Mouse (Mus musculus) erythroblast, embryonic 14.5 days (primary cell): ENCODE measurements at regions not wholly inside any gene's neighbourhood (a gene's known extent, or its start where the extent isn't known, plus 50 kb on each side); places are given as distances from the start of the nearest gene placed in this dataset.

Experiments used
- GATA1 ChIP-seq: IDR thresholded peaks from 2 replicates; pipeline ENCODE4 v1.6.1; 2012; ENCODE audit warnings: low read length, inconsistent platforms, mixed read lengths
- TAL1 ChIP-seq: IDR thresholded peaks from 3 replicates; pipeline ENCODE4 v1.6.1; 2012; ENCODE audit warnings: low read length, inconsistent platforms, mixed read lengths

DNA sequence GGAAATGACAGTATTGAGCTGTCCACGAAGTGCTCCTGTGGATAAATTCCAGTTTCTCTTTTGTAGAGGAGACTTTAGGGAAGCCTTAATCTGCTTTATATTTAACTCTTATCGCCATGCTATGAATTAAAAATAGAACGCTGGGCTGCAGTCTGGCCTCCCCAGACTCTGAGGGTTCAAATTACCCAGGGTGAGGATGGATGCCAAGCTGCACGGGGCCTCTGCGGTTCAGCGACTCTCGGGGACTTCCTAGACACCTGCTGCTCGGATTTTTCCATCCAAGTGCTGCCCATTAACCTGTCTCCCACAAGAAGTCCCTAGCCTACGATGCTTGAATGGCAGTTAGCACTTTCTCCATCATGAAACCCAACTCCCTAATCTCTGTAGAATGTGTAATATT is 189.3 kb upstream of the Jade1 start:
- TF ChIP-seq GATA1 (no peak), TAL1 (no peak)
